Mouse (Mus musculus) adrenal gland, postnatal 36 days (tissue): ENCODE measurements around the gene Car12. TPM values are rescaled to one million over a fixed set of nuclear protein-coding genes. Genes with fewer than 3 reads are reported as not detected.
A peak's percentile ranks its signal among the peaks of the same experiment; 100 is the strongest.

Source experiments
- DNase-seq, 2 experiments: peaks; one replicate each; pipeline ENCODE4 v3.0.0; 2021; ENCODE audit warnings: mixed read lengths in 1 of 2
- long read RNA-seq, 2 experiments: library from polyadenylated mRNA; stranded (forward); transcript quantifications; one replicate each; pipeline ENCODE4 v2.0.0; 2021; ENCODE audit warnings: borderline sequencing depth in 2 of 2
- total RNA-seq, 2 experiments: library from RNA; stranded (reverse); gene quantifications; 2 replicates each; pipeline ENCODE4 v1.2.3; 2021

The Car12 gene
- total RNA-seq: under 1 TPM; 0.13 to 0.23 TPM
- long read RNA-seq, experiment 1, partial matches to known transcripts: 0 of 3 reads
- long read RNA-seq, experiment 1, other reads (novel, unspliced or antisense): 3 of 3 reads
- long read RNA-seq, experiment 2, partial matches to known transcripts: 0 of 1 reads
- long read RNA-seq, experiment 2, other reads (novel, unspliced or antisense): 1 of 1 reads

DNA sequence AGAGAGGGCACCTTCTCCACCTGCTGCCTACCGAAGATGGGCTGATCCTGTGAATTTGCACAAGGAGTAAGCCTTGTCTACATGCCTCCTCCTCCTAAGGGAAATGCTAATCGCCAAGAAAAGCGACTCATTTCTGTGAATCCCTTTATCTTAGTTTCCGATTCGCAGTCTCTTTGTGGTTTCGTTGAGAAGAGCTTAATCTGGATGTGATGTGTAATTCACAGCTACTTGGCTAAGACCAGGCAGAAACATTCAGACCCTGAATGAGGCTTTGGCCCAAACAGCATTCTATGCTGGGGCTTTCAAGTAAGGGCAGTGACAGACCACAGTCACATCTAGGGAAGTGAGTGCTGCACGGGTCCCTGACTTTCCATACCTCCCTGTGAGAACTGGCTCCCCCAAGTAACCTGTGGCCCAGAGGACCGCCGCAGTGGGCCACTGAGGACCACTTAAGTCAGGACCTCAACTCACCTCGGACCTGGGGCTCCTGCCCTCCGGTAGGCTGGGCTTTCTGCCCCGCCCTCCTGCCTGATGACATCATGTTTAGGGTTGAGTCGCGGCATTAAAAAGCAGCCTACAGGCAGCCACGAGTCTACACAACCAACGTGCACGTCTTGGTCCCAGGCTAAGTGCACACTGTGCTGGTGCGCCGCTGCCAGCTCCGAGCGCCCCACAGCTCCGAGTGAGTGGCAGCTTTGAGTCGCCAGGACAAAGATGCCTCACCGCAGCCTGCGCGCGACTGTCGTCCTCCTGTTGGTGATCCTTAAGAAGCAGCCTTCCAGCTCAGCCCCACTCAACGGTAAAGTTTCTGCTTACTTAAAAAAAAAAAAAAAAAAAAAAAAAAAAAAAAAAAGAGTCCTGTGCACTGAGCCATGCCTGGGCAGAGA lies at the start of gene Car12:
Gene Car12, plus strand, starts transcription at position 552 of the 887 bp plus-strand sequence.
- DNase-seq: peak; percentile 11 to 53

DNA sequence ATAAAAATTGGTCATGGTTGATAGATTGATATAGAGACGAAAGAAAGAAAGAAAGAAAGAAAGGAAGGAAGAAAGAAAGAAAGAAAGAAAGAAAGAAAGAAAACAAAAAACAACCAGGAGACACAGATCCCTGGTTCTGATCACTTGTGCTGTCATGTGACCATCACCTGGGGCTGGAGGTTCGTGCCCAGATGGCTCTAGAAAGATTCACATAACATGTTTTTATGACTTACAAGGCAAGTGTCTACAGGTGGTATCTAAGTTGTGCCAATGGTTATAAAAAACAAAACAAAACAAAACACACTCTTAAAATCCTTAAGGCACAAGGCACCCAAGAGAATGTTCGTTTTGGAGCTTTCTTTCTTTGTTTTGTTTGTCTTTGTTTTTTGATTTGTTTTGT lies 49.7 kb upstream of the Car12 start:
- DNase-seq: no peak

DNA sequence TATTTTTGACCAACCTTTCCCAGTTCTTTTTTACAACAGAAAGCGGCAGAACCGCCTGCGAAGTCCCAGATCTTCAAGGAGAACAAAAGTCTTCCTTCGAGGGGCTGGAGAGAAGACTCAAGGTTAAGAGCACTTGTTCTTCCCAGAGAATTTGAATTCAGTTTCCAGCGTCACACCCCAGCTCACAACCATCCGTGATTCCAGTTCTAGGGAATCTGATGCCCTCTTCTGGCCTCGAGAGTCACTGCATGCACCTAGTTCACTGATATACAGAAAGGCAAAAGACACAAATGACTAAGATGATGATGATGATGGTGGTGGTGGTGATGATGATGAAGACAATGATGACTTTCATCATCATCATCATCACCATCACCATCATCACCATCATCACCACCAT lies 48.9 kb upstream of the Car12 start:
- DNase-seq: no peak

DNA sequence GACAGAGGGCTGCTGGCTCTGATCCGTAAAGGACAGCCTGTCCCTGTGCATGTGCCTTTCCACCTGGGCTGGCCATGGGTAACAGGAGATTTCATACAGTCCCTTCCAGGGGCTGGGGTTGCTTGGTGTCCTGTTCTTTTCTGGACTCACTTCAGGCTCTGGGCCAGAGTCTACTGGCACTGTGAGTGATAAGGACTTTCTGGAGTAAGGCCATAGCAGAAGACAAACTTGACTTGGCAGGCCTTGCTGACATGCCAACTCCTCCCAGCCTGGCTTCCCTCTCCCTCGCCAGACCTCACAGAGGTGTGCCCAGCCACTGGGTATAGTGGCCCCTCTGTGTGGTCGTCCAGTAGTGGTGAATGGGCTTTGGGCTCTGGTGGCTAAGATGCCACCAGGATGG lies 47.3 kb upstream of the Car12 start:
- DNase-seq: peak; percentile 44 to 55

DNA sequence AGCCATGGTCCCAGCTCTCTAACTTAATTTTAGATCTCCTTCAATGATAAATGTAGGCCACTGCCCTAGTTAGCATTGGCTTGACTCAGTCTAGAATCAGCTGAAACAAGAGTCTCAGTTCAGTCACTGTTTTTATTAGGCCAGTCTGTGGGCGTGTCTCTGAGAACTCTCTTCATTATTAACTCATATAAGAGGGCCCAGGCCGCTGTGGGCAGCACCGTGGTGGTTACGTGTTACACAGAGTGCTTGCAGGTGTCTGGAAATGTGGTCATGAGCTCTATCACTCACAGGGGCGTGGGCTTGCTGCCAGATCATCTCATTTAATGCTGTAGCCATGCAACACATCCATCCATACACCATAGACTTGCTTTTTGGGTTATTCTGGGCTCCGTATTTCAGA lies 46.4 kb upstream of the Car12 start:
- no peak for DNase-seq

DNA sequence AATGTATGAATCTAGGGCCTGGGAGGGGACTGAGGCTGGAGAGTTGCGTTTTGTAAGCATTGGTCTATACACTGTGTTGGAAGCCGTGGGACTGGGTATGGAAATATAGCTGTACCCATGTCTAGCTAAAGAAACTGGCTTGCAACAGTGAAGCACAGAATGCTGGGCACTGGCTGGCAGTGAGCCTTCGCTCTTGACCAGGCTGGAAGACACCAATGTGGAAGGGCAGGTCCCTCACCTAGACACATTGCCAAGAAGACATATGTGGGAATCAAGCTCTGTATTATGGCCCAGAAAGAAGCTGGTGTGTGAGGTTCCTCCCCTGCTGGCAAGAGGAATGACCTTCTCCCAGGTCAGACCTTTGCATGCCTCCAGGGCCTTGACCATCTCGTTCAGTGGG lies 45.6 kb upstream of the Car12 start:
- DNase-seq: no peak

DNA sequence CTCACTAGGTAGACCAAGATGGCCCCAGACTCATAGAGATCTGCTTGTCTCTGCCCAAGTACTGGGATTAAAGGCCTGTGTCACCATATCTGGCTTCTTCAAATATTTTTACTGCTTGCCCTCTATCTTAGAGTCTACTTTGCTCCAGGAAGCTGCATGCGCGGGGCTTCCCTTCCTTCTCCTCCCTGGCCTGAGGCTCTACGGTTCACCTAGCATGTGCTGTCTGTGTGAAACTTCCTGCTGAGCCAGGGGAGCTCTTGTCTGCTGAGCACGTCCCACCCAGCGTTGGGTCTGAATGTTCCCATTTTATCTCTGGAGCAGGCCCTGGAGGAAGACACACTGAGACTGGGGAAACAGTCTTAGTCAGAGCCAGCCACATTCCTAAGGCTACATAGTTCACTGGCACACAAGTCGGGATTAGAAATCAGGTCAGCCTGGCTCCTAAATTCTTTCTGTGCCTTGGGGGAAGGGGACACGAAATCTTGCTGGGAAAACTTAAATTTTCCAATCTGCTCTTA lies 43.9 kb upstream of the Car12 start:
- peak in 1 of 2 experiments; percentile 8 for DNase-seq

DNA sequence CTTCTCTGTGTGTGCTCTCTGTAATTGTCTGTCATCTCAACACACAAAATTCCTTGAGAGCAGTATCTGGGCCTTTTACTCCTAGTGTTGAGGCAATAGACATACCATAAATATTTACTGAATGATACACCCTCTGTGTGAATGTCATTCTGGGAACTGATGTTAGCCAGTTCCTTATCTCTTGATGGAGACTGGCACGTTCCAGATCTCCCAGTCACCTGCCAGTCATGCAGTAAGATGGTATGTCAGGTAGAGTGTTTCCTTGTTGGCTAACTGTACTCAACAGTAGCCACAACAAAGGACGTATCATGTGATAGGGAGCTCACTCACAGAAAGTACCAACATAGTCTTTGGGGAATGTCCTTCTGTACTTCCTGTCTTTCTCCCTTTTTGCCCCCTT lies 39.7 kb upstream of the Car12 start:
- DNase-seq: no peak

DNA sequence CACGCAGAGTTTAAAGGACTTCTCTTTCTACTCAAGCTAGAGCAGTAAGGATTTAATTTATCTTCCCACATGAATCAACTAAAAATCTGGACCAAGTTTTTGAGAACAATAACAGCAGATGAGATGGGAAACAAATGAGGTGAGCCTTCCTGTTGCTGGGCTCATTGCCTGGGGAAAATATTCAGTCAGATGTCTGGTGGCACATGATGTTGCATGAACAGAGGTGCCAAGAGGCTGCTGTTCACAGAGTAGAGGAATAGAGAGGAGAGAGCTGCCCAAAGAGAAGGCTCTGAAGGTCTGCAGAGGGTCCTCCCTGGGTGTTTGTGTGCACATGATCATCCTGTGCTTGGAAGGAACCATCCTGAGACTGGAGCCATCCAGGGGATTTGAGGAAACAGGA lies 37.9 kb upstream of the Car12 start:
- no peak for DNase-seq

DNA sequence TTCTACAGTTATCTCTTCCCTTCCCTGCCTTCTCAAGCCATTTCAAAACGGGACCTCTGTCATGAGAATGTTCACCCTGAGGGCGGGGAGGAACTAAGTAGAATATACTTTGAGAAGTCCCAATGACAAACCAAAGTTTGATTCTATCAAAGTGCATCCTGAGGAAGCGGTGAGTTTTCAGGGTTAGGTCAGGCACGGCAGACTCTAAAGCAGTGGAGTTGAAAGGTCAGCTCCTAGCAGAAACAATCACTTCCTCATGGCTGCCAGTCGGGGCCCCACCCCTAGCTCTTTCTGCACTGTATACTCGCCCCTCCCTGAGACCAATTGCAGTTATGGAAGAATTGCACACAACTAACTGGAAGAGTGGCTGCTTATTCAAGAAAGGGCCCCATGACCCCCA lies 33.4 kb upstream of the Car12 start:
- DNase-seq: no peak

DNA sequence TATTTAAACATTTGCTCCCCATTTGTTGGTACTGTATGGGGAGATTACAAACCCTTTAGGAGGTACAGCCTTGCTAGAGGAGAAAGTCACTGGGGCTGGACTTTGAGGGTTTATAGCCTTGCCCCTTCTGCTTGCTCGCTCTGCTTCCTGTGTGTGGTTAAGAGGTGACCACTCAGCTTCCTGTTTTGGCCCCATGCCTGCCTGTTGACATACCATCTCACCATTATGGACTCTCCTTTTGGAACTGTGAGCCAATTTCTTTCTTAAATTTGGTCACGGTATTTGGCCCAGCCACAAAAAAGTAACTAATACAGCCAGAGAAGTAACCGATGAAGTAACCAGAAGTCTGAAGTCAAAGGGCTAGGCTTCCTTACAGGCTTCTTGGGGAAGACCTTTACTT lies 30.7 kb upstream of the Car12 start:
- DNase-seq: no peak

DNA sequence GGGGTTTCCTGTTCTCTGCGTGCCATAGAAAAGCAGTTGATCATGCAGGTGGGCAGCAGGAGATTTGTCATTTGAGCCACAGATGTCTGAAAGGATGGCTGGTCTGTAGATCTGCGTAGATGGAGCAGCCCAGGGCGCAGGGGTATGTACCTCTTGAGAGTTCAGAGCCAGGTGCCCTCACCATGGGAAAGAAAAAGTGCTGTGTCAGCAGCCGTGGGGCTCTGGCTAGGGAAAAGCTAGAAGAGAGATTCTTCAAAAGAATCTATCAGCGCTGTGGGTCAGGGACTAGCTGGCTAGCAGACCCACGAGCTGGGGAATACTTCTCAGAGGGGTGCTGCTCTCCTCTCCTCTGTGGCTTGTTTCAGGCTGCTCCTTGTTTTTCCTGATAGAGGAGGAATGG lies 27.8 kb upstream of the Car12 start:
- DNase-seq: no peak

DNA sequence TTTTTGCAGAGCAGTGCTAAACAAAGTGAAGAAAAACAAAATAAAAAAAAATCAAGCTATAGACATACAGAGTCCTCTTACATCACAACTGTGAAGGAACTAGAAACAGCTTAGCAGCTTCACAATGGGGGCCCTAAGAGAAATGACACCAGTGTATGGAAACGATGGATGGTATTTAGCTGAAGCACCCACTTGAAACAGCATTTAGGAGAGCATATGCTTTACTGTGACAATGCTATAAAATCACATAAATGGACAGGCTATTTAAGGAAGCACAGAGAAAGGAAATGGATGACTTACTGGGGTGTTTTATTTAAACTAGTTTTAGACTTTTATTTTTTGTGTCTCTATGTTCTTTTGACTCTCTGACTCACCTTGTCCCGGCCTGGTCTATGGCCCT lies 25.8 kb upstream of the Car12 start:
- no peak for DNase-seq

DNA sequence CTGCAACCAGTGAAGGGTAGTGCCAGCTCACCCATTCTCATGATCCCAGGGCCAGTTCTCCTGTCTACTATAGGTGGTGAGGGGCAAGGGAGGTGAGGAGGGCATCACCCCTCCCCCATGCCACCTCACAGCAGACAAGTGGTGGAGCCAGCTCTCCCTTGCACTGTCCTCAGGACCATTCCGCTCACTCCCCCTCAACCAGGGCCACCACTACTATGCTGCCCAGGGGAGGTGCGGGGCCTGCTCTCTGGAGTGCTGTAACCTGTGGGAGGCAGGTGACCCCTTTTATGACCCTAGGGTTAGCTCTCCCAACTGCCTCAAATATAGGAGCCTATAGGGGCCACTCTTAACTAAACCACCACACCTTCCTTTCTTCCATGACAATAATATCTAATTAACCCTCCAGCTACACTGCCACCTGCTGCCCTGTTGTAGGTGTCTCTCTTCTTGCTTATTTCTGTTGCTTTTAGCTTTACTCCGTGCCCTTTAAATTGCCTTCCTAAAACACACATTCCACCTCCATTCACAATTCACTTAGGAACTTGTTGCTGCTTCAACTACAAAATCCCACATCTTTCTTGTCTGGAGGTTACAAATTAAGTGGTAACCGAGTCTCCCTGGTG lies 21.7 kb upstream of the Car12 start:
- no peak for DNase-seq

DNA sequence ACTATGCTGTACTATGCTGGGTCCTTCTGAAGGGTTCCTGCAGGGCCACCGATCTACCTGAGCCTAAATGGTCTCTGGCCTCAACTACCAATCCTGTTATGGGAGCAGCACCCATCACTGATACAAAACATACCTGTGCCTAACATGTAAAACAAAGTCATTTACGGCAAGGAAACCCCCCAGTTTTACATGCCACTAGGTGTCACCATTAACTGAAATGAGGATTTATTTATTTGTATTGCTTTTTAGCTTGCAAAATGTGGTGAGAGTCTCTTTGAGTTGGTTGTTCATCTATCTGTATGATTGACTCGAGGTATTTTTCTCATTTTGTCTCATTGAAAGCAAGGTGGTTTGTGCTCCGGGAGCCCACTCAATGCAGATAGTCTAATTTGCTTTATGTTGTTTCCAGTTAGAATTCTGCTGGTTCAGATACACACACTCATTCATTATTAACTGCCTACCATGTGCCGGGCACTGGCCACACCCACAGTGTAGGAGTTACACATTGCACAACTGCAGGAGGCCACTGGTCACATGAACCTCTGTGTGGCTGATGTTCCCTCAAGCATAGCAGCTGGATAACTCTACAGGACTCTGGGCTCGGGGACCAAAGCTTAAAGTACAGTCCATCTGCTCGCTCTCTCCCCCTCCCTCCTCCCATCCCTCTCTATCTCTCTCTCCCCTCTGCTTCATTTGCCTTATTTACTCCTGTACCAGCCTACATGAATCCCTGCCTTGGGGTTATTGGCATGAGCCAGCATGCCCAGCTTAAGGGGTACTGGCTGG lies 15.9 kb upstream of the Car12 start:
- peak; percentile 21 to 48 for DNase-seq

DNA sequence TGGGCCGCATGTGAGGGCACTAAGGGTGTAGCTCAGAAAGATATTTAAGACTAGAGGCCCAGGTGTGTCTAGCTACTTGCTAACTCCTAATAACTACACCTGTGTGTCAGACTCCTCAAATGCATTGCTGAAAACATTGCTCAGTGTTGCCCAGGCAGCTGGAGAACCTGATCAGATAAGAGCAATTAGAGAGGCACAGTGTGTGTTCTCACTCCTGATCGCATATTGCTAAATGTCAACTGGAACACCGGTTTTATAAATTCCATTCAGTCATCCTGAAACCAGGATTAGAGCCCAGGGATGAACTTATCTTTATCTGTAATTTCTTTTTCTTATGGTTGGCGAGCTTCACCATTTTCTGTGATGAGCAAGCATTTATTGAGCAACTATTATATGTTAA lies 13.7 kb upstream of the Car12 start:
- no peak for DNase-seq

DNA sequence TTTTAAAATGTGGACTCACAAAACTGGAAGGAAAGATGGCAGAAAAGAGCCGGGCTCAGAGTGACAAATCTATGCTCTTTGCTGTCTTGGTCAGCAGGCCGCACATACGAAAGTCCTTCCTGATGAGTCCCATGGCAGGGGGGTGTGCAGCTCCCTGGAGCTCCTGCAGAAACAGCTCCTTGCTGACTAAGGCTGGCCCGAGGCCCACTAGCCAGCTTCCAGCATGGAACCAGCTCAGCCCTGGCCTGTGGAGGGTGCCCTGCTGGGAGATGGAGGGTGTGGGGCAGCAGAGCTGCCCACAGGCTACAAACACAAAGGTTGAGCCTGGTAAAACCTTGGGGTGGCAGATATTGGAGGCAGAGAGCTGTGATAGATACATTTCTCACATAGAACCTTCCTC lies 10.5 kb upstream of the Car12 start:
- DNase-seq: no peak

DNA sequence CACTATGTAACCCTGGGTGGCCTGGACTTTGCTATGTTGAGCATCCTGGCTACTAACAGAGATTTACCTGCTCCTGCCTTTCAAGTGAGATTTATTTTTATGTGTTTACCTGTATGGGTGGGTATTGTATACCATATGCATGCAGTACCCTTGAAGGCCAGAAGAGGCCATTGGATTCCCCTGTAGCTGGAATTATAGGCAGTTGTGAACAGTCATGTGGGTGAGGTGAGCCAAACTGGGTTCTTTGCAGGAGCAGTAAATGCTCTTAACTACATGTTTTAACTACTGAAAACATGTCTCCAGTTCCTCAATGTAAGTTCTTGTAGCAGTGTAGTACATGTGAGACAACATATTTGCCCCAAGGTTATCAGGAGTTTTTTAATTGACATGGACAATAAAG lies 8.1 kb upstream of the Car12 start:
- no peak for DNase-seq

DNA sequence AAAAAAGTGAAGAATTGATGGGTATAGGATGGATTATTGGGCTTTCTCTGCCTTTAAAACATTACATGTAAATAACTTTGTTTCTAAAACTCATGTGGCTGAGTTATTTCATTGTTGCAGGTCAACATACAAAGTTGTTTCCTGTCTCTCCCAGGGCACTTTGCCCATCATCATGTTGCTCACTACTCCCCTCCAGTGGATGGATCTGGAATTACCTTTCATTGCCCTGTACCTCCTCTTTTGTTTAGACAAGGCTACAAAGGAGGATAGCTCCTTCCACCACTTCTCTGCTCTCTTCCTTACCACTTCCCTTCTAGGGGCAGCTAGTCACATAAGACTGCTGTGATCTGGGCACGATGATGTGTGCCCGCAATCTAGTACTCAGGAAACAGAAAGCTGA lies 7.7 kb upstream of the Car12 start:
- DNase-seq: peak; percentile 77 to 80

DNA sequence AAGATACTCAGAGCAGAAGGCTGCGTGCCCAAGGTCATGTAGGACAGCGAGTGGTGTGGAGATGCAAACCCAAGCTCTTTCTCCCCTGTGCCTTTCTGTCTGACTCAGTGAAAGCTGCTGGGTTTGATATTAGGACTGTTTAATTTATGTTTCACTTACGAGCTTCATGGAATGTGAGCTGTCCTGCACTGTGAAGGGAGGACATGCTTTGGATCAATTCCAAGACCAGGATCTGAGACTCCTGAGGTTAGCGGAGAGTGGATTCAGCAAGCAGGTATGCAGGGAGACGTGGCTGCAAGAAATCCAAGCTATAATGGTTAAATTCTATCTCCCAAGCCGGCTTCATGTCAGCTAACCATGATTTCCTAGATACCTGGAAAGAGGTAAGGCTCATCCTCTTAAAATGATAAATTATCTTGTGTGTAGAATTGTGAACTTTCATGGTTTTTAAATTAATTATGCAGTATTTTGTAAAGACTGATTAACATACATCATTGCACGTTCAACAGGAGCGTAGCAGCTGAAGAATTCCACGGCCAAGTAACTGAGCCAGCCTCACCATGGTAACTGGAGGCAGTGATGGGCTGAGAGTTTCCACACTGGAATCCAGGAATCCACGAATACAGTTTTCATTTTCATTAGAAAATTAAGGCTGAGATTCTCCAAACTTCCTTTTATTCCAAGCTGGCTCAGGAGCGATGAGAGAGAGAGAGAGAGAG lies 5.3 kb upstream of the Car12 start:
- DNase-seq: peak; percentile 28 to 45

DNA sequence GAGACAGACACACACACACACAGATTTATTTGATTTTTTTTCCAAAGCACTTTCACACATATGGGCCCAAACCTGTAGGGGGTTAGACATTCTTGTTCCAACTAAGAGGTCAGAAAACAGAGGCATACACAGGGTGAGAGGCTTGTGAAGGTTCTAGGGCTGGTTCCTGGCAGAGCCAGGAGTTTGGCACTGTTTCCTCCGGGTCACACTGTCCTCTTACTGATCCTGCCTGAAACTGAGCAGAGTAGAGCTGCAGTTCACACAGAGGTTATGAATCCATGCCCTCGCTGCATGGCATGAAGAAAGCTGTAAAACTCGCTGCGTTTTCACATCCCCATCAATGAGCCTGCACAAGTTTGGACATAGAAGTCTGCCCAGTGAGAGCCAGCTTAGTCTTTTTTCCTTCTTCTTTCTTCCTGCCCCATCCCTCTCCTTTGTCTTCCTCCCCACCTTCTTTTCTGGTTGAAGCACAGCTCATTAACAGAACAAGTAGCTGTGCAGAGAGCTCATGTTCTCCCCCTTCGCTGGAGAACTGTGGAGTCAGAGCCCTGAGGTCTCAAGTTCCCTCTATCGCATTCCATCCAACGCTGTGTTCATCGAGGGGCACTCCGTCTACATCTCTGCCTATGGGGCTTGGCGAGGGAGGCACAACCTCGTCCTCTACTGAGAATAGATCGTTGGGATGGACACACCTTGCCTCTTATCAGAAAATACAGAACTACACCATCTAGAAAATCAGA lies 4.5 kb upstream of the Car12 start:
- peak in 1 of 2 experiments; percentile 26 for DNase-seq
